Mouse (Mus musculus): Measurements from ENCODE around the gene Ypel5. TPM values are rescaled to one million over a fixed set of nuclear protein-coding genes. Genes with fewer than 3 reads are reported as not detected.

Ypel5 gene
- polyA plus RNA-seq, 1 experiment from 2014 or later: 29.1 TPM

GRCm38 (mm10) chr17:72890398-72890898 lies 54.2 kb downstream of the Ypel5 start:
- Histone ChIP-seq H3K9me3 (ENCODE audit: control insufficient read depth, low read length) (no peaks in the 10 kb centered on the region), H3K27ac (ENCODE audit: low read depth, low read length) (no peak overlapping the region), H3K4me2 (no peak overlapping the region), H3K4me1 (replicated peaks; ENCODE audit: control insufficient read depth, insufficient read depth, low read length) (no peaks in the 10 kb centered on the region), H3K36me3 (ENCODE audit: control insufficient read depth, insufficient read depth, low read length) (no peaks in the 10 kb centered on the region), H3K27me3 (replicated peaks; ENCODE audit: control insufficient read depth, insufficient read depth, low read length) (no peaks in the 10 kb centered on the region), H3K9ac (ENCODE audit: low read depth, low read length) (no peak overlapping the region), H3K4me3 (ENCODE audit: low read depth, low read length) (no peak overlapping the region)
- DNase-seq (ENCODE audit: low spot score) (no peak), ATAC-seq (replicated peaks; ENCODE audit: low FRiP score) (no peak)
- WGBS: 64% methylated on average over 8 of the region's 8 CpGs

DNA sequence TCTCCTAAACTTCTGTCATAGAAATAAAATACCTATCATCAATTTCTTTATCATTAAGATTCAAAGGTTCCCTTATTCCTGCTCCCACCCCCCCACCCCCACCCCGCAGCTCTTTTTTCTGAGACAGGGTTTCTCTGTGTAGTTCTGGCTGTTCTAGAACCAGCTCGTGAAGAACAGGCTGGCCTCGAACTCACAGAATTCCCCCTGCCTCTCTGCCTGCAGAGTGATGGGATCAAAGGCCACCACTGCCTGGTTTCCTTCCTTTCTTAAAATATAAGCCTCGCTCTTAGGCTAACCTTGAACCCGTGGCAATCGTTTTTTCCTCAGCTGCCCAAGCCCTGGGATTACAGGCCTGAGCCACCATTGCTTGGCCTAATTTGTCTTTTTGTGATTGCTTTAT lies 55.3 kb downstream of the Ypel5 start:
- no peaks in the 10 kb centered on the region for H3K36me3 ChIP-seq (ENCODE audit: control insufficient read depth, insufficient read depth, low read length)
- H3K9ac ChIP-seq (ENCODE audit: low read depth, low read length): no peak overlapping the region
- no peaks in the 10 kb centered on the region for H3K27me3 ChIP-seq (replicated peaks; ENCODE audit: control insufficient read depth, insufficient read depth, low read length)
- no peak for DNase-seq (ENCODE audit: low spot score)
- WGBS: 86% methylated on average over 6 of the region's 6 CpGs
- no peak for ATAC-seq (replicated peaks; ENCODE audit: low FRiP score)
- no peaks in the 10 kb centered on the region for H3K9me3 ChIP-seq (ENCODE audit: control insufficient read depth, low read length)
- H3K4me2 ChIP-seq: no peak overlapping the region
- no peak overlapping the region for H3K4me3 ChIP-seq (ENCODE audit: low read depth, low read length)
- H3K27ac ChIP-seq (ENCODE audit: low read depth, low read length): no peak overlapping the region
- no peaks in the 10 kb centered on the region for H3K4me1 ChIP-seq (replicated peaks; ENCODE audit: control insufficient read depth, insufficient read depth, low read length)

DNA sequence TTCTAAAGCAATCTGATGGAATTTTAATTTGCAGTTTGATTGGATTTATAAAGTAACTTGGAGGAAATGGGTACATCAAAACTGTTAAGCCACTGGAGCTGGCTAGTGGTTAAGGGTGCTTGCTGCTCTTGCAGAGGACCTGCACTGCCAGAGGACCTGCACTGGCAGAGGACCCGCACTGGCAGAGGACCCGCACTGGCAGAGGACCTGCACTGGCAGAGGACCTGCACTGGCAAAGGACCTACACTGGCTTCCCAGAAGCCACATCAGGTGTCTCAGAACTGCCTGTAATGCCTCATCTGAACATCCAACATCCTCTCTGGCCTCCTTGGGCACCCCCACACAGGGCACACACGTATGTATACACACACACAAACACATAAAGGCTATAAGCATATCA lies 59.3 kb downstream of the Ypel5 start:
- DNase-seq (ENCODE audit: low spot score) (no peak), ATAC-seq (replicated peaks; ENCODE audit: low FRiP score) (no peak)
- no peak overlapping the region for H3K27ac ChIP-seq (ENCODE audit: low read depth, low read length)
- no peaks in the 10 kb centered on the region for H3K27me3 ChIP-seq (replicated peaks; ENCODE audit: control insufficient read depth, insufficient read depth, low read length)
- no peak overlapping the region for H3K4me2 ChIP-seq
- no peaks in the 10 kb centered on the region for H3K36me3 ChIP-seq (ENCODE audit: control insufficient read depth, insufficient read depth, low read length)
- 86% methylated on average over 3 of the region's 3 CpGs for WGBS
- no peak overlapping the region for H3K9ac ChIP-seq (ENCODE audit: low read depth, low read length)
- no peaks in the 10 kb centered on the region for H3K9me3 ChIP-seq (ENCODE audit: control insufficient read depth, low read length)
- no peak overlapping the region for H3K4me3 ChIP-seq (ENCODE audit: low read depth, low read length)
- no peaks in the 10 kb centered on the region for H3K4me1 ChIP-seq (replicated peaks; ENCODE audit: control insufficient read depth, insufficient read depth, low read length)

DNA sequence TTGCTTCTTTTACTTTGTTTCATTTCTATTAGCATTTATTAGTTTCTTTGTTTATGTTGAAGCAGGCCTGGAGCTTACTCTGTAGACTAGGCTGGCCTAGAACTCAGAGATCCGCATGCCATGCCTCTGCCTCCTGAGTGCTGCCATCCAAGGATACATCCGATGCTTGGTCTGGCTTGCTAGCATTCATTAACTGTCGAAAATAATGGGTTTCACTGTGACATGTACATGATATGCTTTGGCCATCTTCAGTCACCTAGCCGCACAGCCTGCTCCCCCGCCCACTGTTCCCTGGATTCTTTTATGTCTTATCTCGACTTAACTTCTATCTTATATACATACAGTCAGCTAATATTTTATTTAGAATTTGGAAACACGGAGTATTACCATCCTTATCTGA lies 60.8 kb downstream of the Ypel5 start:
- Histone ChIP-seq H3K9me3 (ENCODE audit: control insufficient read depth, low read length) (no peaks in the 10 kb centered on the region), H3K4me2 (no peak overlapping the region), H3K9ac (ENCODE audit: low read depth, low read length) (no peak overlapping the region), H3K36me3 (ENCODE audit: control insufficient read depth, insufficient read depth, low read length) (no peaks in the 10 kb centered on the region), H3K27me3 (replicated peaks; ENCODE audit: control insufficient read depth, insufficient read depth, low read length) (no peaks in the 10 kb centered on the region), H3K27ac (ENCODE audit: low read depth, low read length) (no peak overlapping the region), H3K4me1 (replicated peaks; ENCODE audit: control insufficient read depth, insufficient read depth, low read length) (no peaks in the 10 kb centered on the region), H3K4me3 (ENCODE audit: low read depth, low read length) (no peak overlapping the region)
- 75% methylated on average over 7 of the region's 7 CpGs for WGBS
- ATAC-seq (replicated peaks; ENCODE audit: low FRiP score) (no peak), DNase-seq (ENCODE audit: low spot score) (no peak)

DNA sequence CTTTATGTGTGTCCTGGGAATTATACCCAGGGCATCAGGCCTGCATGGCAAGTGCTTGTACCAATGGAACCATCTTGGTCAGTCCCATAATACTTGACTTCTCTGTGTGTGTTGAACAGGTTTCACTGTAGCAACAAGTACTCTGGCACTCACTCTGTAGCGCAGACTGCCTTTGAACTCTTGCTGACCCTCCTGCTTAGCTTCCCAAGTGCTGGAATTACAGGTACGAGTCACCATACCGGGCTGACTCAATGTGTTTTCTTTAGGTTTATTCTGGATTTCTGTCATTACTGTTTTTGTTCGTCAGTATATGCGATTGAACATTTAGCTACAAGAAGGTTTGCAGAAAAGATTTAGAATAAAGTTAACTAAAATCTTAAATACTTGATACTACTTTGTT lies 61.7 kb downstream of the Ypel5 start:
- ATAC-seq (replicated peaks; ENCODE audit: low FRiP score) (no peak), DNase-seq (ENCODE audit: low spot score) (no peak)
- Histone ChIP-seq H3K27ac (ENCODE audit: low read depth, low read length) (no peak overlapping the region), H3K9me3 (ENCODE audit: control insufficient read depth, low read length) (no peaks in the 10 kb centered on the region), H3K36me3 (ENCODE audit: control insufficient read depth, insufficient read depth, low read length) (no peaks in the 10 kb centered on the region), H3K27me3 (replicated peaks; ENCODE audit: control insufficient read depth, insufficient read depth, low read length) (no peaks in the 10 kb centered on the region), H3K9ac (ENCODE audit: low read depth, low read length) (no peak overlapping the region), H3K4me3 (ENCODE audit: low read depth, low read length) (no peak overlapping the region), H3K4me2 (no peak overlapping the region), H3K4me1 (replicated peaks; ENCODE audit: control insufficient read depth, insufficient read depth, low read length) (no peaks in the 10 kb centered on the region)
- WGBS: 84% methylated on average over 5 of the region's 5 CpGs

DNA sequence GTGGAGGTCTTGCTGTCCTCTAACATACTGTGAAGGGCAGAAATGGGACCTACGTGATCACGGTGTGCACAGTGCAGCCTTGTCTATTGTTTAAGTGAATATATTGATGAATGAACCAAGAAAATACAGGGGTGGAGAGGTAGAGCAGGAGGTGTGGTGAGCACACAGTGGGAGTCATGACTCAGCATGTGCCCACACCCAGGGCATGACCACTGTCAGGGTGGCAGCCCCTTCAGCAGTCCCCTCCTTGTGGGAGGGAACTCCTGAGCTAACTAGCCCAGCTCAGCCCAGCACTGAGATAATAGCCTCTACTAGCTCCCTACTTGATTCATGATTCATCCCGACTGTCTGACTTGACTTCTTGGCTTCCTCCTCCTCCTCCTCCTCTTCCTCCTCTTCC lies 62.5 kb downstream of the Ypel5 start:
- Histone ChIP-seq H3K9ac (ENCODE audit: low read depth, low read length) (no peak overlapping the region), H3K36me3 (ENCODE audit: control insufficient read depth, insufficient read depth, low read length) (no peaks in the 10 kb centered on the region)
- DNase-seq (ENCODE audit: low spot score): no peak

More for the DNA sequence above, 62.5 kb downstream of the Ypel5 start:
- Histone ChIP-seq H3K4me1 (replicated peaks; ENCODE audit: control insufficient read depth, insufficient read depth, low read length) (no peaks in the 10 kb centered on the region), H3K4me2 (no peak overlapping the region), H3K27ac (ENCODE audit: low read depth, low read length) (no peak overlapping the region), H3K9me3 (ENCODE audit: control insufficient read depth, low read length) (no peaks in the 10 kb centered on the region), H3K4me3 (ENCODE audit: low read depth, low read length) (no peak overlapping the region), H3K27me3 (replicated peaks; ENCODE audit: control insufficient read depth, insufficient read depth, low read length) (no peaks in the 10 kb centered on the region)
- 61% methylated on average over 3 of the region's 3 CpGs for WGBS
- ATAC-seq (replicated peaks; ENCODE audit: low FRiP score): no peak

Other genes with a start within 250 kb of the Ypel5 start
- 0.21 and 0.22 TPM in 2 replicates for gene Alk, start 231.8 kb upstream of the Ypel5 start, polyA plus RNA-seq (2014; fragmentation: Nextera tagmentation; extraction: Ambion mirVana)
- gene Lbh, start 81.9 kb downstream of the Ypel5 start, polyA plus RNA-seq (2014; fragmentation: Nextera tagmentation; extraction: Ambion mirVana): 2.3 and 2.4 TPM in 2 replicates

All from liver, embryonic 11.5 days (tissue).